Mouse (Mus musculus): ENCODE results near the gene Kxd1.

Gene Kxd1

DNA sequence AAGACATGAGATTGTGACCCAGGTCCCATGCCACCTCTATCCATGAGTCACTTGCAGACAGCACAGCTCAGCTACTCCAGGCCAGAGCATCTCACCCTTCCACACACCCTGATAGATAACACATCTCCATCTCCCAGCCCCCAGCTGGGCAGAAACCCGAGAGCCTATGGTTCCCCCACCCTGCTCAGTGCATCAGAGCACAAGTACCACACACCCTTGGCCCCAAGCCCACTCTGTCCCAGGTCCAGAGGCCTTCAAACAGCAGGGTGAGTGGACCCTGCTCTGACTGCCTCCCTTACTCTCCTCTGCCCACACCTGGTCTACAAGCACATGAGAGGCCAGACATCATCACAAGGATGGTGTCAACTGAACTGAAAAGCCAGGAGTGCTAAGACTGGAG lies 59.8 kb downstream of the Kxd1 start:
- DNase-seq (ENCODE audit: low spot score), result no peak

DNA sequence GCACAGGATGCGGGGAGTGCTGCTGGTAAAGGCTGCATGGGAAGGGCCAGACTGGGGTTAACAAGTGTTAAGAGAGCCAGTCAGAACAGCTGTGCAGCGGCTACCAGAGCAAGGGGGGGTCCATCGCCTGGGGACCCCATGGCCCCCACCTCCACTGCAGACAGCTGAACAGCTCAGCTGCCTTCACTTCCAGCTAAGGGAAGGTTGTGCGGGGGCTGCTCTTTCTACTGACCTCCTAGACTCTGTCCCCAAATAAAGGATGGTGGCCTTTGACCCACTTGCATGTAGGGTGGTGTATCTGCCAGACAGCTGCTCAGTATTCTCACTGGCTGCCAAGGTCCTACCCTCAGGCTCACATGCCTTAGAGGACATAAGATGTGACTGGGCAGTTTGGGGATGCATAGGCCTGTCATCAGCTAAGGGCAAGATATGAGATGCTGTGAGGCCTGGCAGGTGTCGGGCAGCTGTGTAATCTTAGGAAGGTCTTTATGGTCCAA lies 60.5 kb downstream of the Kxd1 start:
- DNase-seq (ENCODE audit: low spot score), result no peak

DNA sequence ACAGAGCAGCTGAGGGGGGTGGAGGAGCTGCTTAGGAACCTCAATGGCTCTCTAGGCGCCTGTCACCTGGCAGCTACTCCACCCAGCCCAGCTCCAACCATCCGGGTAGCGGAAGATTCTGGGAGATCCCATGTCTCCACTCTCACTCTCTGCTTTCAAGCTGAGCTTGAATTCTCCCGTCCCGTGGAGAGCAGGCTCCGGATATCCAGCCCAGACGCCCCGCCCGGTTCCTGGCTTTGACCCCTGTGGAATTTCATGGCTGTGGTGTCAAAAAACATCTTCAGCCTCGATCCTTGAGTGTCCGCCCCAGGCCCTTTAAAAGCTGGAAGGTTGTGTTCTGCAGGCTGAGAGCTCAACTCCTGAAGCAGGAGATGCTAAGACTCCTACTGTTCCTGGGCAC lies 61.0 kb downstream of the Kxd1 start:
- no peak for DNase-seq (ENCODE audit: low spot score)

DNA sequence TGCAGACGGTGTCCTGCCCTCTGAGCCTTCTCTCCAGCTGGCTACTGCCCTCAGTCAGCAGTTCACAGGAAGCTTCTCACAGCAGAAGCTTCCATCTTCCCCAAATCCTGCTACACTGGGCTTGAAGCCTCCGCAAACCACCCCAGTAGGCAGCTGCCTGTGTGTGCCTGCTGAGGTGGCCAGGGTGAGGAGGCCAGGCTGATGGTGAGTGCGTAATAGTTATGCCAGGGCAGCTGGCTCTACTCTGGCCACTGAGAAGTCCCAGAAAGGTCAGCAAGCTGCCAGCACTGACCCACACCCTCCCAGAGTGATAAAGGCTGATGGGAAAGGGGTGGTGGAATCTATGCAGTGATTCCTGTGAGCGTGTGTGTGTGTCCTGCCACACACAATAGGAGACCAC lies 61.5 kb downstream of the Kxd1 start:
- DNase-seq (ENCODE audit: low spot score), result no peak

DNA sequence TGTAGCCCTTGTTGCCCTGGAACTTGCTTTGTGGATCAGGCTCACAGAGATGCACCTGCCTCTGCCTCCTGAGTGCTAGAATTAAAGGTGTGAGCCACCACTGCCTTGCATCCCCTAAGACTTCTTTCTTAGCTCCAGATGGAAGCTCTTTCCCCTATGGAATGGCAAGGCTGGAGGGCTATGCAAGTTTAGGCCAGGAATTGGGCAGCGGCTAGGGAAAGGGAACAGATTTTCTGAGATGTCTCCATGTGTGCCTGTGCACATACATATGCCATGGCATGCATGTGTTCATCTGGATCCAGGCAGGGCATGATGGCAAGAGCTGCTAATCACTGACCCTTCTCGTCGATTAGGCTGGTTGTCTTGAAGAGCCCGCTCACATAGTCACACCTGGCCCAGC lies 62.1 kb downstream of the Kxd1 start:
- DNase-seq (ENCODE audit: low spot score), result no peak

DNA sequence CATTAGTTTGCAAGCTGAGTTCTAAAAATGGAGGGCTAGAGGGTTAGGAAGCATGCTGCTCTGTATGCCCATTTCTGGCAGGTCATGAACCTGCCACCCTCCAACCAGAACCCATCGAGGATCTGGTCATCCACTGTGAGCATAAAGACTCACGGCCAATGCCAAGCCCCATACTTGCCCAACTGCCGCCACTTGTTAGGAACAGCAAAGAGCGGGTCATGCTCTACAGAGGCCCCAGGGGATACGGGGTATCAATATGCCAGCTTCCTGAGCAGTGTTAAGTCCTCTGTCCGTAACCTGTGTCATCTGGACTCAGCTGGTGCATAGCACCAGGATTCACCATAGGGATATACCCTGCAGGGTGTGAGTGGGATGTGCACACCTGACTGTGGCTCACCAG lies 63.6 kb downstream of the Kxd1 start:
- DNase-seq (ENCODE audit: low spot score), result no peak

DNA sequence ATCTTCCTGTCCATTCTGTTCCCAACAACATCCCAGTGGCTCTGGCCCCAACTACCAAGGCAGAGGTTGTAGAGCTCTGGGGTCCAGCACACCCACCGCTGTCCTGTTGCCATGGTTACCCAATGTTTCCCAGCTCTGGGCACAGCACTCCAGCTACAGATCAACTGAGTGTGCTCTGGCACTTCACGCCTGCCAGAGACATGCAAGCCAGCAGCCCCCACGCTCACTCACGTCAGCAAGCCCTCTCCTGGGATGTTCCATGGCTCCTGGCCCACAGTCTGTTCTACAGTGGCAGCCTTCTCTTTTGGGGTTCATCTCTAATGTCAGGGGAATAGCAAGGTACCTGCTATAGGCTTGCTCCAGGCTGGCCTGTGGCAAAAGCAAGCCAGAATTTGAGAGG lies 64.5 kb downstream of the Kxd1 start:
- no peak for DNase-seq (ENCODE audit: low spot score)

DNA sequence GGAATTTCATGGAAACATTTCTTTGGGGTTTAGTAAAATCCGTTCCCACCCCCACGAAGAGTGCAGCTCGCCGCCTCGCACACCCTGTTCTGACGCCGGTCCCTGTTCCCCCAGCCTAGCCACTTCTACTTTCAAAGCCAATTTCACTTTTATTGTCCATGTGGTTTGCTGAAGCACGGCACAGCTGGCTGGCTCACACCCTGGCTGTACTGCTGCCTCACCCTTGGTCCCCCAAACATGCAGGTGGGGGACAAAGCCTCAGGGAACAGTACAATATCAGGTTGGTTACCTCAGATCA lies 65.3 kb downstream of the Kxd1 start:
- no peak for DNase-seq (ENCODE audit: low spot score)

DNA sequence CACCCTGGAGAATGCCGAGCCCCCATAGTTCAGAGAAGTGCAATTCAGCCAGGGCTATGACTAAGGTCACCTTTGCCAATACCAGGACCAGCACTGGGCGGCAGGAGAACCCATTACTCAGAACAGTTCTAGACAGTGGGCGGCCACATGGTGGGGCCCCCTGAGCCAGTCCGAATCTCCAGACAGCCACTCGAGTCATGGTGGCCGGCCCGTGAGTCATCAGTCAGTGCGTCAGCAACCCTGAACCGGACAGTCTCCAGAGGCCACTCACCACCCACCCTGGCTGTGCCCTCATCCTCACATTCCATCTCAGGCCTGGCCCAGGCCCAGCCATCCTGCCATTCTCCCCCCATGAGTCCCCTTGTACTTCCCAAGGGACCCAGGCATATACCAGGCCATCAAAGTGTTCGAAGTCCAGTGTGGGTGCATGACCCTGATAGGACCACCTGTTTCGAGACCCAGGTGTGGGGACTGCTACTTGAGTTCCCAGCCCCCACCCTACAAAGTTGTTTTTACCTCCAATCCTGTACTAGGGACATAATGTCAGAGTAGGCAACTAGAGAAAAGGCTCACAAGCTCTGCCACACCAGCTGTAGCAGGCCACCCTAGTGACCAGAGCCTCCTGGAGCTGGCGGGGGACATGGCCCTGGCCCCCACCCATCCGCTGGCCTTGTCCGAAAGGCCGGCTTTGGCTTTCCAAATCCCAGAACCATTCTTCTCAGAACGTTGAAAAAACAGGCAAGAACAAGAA lies 65.8 kb downstream of the Kxd1 start:
- DNase-seq (ENCODE audit: low spot score), result no peak

DNA sequence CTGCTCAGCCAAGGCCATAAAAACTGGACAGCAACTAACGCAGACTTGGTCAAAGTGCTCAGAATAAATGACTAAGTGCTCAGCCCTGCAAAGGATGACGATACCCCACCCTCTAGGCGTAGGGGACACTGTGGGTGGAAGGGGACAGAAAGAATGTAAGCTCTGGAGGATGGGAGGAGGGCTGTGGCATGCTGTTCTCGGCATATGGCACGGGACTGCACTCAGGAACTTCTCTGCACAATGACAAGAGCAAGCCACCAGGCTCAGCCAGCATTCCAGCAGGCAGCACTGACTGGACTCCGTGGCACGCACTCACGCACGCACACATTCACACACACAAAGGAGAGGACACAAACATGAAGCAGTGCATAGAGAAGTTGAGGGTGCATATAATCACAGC lies 67.2 kb downstream of the Kxd1 start:
- DNase-seq (ENCODE audit: low spot score), result no peak

DNA sequence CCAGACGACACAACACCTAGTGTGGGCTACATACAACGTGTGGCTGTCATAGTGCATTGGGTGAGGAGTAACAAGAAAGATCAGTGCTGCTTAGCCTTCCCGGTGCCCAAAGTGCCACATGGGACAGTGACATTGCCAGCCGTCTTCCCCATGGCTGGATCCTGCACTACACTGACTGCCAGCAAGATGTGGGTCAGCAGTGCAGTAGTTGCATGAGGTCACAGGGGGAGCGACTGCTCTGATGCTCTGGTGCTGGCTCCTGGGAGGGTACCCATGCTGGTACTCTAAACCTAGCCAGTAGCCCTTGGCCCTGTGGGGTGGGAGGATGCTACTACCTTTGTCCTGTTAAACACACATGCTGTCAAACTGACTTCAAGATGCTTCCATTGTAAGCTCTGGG lies 67.6 kb downstream of the Kxd1 start:
- DNase-seq (ENCODE audit: low spot score), result no peak

DNA sequence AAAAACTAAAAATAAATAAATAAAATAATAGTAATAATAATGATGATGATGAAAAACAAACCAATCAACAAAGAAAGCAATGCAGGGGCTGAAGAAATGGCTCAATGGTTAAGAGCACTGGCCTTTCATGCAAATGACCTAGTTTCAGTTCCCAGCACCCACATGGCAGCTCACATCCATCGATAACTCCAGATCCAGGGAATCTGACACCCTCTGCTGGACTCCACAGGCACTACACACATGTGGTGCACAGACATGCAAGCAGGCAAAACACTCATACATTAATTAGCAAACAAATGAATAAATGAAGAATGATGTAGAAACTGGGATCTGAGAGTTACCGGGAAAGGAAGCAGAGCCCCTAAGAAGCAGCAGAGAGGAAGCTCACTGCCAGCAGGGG lies 68.1 kb downstream of the Kxd1 start:
- no peak for DNase-seq (ENCODE audit: low spot score)

DNA sequence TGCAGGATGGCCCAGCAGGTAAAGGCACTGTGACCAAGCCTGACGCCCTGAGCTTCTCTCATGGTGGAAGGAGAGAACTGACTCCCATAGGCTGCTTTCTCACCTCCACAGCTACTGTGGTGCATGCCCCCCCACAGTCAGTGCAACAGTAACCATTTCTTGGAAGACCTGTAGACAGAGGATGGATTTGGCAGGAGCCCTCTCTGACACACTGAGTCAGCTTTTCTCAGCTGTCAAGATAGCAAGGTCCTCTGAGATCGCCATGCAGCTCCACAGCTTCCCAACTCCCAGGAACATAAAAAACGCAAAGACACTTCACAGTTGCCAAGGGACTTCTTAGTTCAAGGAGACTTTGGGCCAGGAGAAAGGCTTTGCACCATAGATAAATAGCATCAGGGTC lies 69.3 kb downstream of the Kxd1 start:
- no peak for DNase-seq (ENCODE audit: low spot score)

All from urinary bladder, postnatal 25 days (tissue).